Mouse (Mus musculus) layer of hippocampus, adult 9-10 months (tissue): ENCODE measurements around the gene Hspa1l.
"Not testable (repeated sequence)": the region's sequence is repeated elsewhere in the genome, so short reads cannot be mapped to it uniquely, and the experiment has no call there.

Source experiments
- DNase-seq: peaks from one replicate; pipeline ENCODE4 v3.0.0; 2022; ENCODE audit warnings: low spot score

The Hspa1l gene

GRCm38 (mm10) chr17:34972069-34972749 lies at the start of gene Hspa1l, which contains the start of gene Hspa1a:
Hspa1l (plus strand) TSS chr17:34972703.
Hspa1a (minus strand) TSS chr17:34972156.
- peak; percentile 71 for DNase-seq

- no peak for DNase-seq
These were observed 49.6 kb upstream of the Hspa1l start for GRCm38 (mm10) chr17:34922939-34923338.

GRCm38 (mm10) chr17:34924258-34924657 lies 48.2 kb upstream of the Hspa1l start:
- DNase-seq = no peak

GRCm38 (mm10) chr17:34927306-34928019 lies 45.0 kb upstream of the Hspa1l start:
- DNase-seq = no peak

GRCm38 (mm10) chr17:34928841-34929240 lies 43.7 kb upstream of the Hspa1l start:
- DNase-seq = no peak

- peak; percentile 97 for DNase-seq
These were observed 41.3 kb upstream of the Hspa1l start, which contains the start of gene Neu1 for GRCm38 (mm10) chr17:34931061-34931734. Neu1 (plus strand) TSS chr17:34931253.

GRCm38 (mm10) chr17:34931735-34932098 lies 40.8 kb upstream of the Hspa1l start:
- DNase-seq = no peak

- no peak for DNase-seq
These were observed 40.2 kb upstream of the Hspa1l start for GRCm38 (mm10) chr17:34932287-34932686.

- no peak for DNase-seq
These were observed 38.5 kb upstream of the Hspa1l start for GRCm38 (mm10) chr17:34934031-34934430.

GRCm38 (mm10) chr17:34934830-34935229 lies 37.7 kb upstream of the Hspa1l start:
- DNase-seq = no peak

GRCm38 (mm10) chr17:34937960-34938505 lies 34.5 kb upstream of the Hspa1l start:
- no peak for DNase-seq

- no peak for DNase-seq
These were observed 31.0 kb upstream of the Hspa1l start for GRCm38 (mm10) chr17:34941344-34942041.

- DNase-seq = no peak
These were observed 29.2 kb upstream of the Hspa1l start for GRCm38 (mm10) chr17:34943128-34943815.

GRCm38 (mm10) chr17:34944362-34944761 lies 28.1 kb upstream of the Hspa1l start:
- no peak for DNase-seq

- no peak for DNase-seq
These were observed 25.9 kb upstream of the Hspa1l start for GRCm38 (mm10) chr17:34946486-34947140.

- DNase-seq = no peak
These were observed 24.9 kb upstream of the Hspa1l start for GRCm38 (mm10) chr17:34947606-34948005.

GRCm38 (mm10) chr17:34948721-34949552 lies 23.6 kb upstream of the Hspa1l start:
- DNase-seq = not testable (repeated sequence)

GRCm38 (mm10) chr17:34949553-34949969 lies 22.9 kb upstream of the Hspa1l start:
- no peak for DNase-seq

- DNase-seq = no peak
These were observed 21.7 kb upstream of the Hspa1l start for GRCm38 (mm10) chr17:34950514-34951455.
